14 mouse cellular contexts compared by ENCODE assay signal in the genomic region with DNA sequence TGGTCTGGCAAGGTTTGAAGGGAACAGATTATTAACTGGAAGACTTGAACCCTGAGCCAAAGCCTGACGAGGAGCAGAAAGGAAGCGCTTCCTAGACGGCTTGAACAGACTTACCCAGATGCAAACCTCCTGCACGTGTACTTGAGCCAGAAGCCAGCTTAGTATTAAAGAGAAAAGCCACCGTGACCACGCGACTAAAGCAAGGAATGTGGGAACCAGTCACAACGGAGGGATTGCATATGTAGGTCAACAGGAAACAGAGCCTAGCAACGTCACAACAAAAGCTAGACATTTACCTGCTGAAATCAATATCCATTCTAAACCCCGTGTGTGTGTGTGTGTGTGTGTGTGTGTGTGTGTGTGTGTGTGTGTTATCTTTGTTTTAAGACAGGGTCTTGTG. TPM values are rescaled to one million over a fixed set of nuclear protein-coding genes. Genes with fewer than 3 reads are reported as not detected.
"Had no signal": no experiment of that assay in that cellular context is flagged by ENCODE, and none has a peak within 500 bp of the region (broad histone marks: within the 10 kb centered on the region; RNA-seq: fewer than 3 reads in every experiment).

No protein-coding gene starts in this region.

- H3K27ac ChIP-seq: limb, embryonic 12.5 days; liver, embryonic 14.5 days; midbrain, embryonic 12.5 days; neural tube, embryonic 13.5 days had no signal

- H3K9ac ChIP-seq: limb, embryonic 12.5 days; liver, embryonic 14.5 days; midbrain, embryonic 12.5 days; neural tube, embryonic 13.5 days had no signal

- H3K4me3 ChIP-seq: limb, embryonic 12.5 days; midbrain, embryonic 12.5 days; neural tube, embryonic 13.5 days had no signal

- ATAC-seq: intestine, embryonic 16.5 days had no signal

- H3K4me1 ChIP-seq: limb, embryonic 12.5 days; midbrain, embryonic 12.5 days; neural tube, embryonic 13.5 days had no signal

- H3K36me3 ChIP-seq: limb, embryonic 12.5 days; midbrain, embryonic 12.5 days; neural tube, embryonic 13.5 days had no signal

- H3K4me2 ChIP-seq: limb, embryonic 12.5 days; midbrain, embryonic 12.5 days; neural tube, embryonic 13.5 days had no signal

- H3K9me3 ChIP-seq: limb, embryonic 12.5 days; midbrain, embryonic 12.5 days; neural tube, embryonic 13.5 days had no signal

- DNase-seq: kidney, adult 2 months; kidney, postnatal 25 days; layer of hippocampus, postnatal 36 days; lung, adult 18-20 months; lung, postnatal 36 days; right cerebral cortex, postnatal 4 days; spleen, adult 18-20 months; thymus, adult 18-20 months; thymus, postnatal 14 days had no signal

- H3K27me3 ChIP-seq: limb, embryonic 12.5 days had no signal

RNA-seq across cellular contexts. Expression of gene Hmcn2, which starts 13.0 kb away (rescaled TPM):
- polyA plus RNA-seq: limb, embryonic 12.5 days had no signal
